Mouse (Mus musculus): ENCODE results near the gene Tigd3. TPM values are rescaled to one million over a fixed set of nuclear protein-coding genes. Genes with fewer than 3 reads are reported as not detected.

Tigd3 gene
- 3.1 and 3.2 TPM in 2 replicates for polyA plus RNA-seq (2014; fragmentation: Nextera tagmentation; extraction: Ambion mirVana)

DNA sequence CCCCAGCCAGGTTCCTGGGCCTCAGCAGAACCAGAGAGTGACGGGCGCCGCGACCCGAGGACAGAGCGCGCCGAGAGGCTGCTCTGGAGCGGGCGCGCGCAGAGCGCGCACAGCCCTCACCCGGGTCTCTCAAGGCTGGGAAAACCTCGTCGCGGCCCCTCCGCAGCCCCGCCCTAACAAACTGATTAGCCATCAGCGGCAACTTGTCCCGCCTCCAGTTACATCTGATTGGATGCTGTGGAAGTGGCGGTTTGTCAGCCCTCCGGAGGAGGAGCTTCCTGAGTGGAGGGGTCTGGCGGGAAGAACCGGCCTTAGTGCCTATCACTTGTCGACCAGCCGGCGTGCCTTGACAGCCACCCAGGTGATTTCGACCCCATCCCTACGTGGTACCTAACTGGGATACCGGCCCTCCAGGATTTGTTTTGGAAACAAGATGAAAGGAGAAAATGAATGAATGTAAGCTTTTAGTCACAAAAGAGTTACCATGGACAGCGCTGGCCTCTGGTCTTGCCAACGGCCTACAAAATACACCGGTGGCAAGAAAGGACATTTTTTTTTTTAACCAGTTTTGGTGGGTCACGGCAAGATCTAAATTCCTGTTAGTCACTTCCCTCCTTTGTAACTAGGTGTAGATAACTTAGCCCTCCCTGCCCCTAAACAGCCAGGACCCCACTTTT lies at the start of gene Tigd3:
Tigd3 (minus strand) TSS at position 148 of the 677 bp plus-strand sequence.
- 3% methylated on average over 36 of the region's 36 CpGs for WGBS
- Histone ChIP-seq H3K4me2 (replicated peaks; ENCODE audit: low read depth, low read length) (peak within 1 kb of the TSS; percentile 91), H3K36me3 (ENCODE audit: control insufficient read depth, insufficient read depth, low read length) (peaks cover 22% of the 10 kb centered on the region), H3K9me3 (ENCODE audit: control insufficient read depth, low read depth, low read length) (no peaks in the 10 kb centered on the region), H3K4me1 (ENCODE audit: control insufficient read depth, insufficient read depth, low read length) (peaks cover 4% of the 10 kb centered on the region; the same call in 1 of the 2 replicates), H3K4me3 (ENCODE audit: low read depth, low read length) (peak within 1 kb of the TSS; percentile 58), H3K9ac (replicated peaks; ENCODE audit: low read depth, low read length) (peak within 1 kb of the TSS; percentile 68), H3K27ac (ENCODE audit: low read length) (0 out of 2 replicates have a peak within 1 kb of the TSS, but pooled peaks have one; percentile 48), H3K27me3 (ENCODE audit: control insufficient read depth, insufficient read depth, low read length) (no peaks in the 10 kb centered on the region)
- peak; percentile 95 for ATAC-seq (ENCODE audit: insufficient number of reproducible peaks, insufficient read depth, low FRiP score, low read depth)

DNA sequence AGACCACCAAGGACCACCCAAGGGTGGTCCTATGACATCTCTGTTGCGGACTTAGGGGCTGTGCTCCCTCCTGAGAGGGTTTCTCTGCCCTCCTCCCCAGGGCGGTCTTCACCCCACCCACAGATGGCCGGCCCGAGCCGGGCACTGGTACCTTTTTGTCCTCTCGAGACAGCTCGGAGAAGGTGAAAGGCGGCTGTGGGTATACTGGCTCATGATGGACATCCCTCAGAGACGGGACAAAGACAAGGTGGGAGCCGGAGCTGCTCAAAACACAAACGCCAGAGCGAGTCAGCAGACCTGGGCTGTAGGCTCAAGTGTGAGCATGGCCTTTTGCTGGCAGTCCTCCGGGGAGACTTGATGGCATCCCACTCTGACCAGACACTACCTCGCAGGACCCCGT lies 49.5 kb upstream of the Tigd3 start:
- H3K4me3 ChIP-seq (ENCODE audit: low read depth, low read length) = no peak overlapping the region
- H3K27me3 ChIP-seq (ENCODE audit: control insufficient read depth, insufficient read depth, low read length) = no peaks in the 10 kb centered on the region
- peaks cover 27% of the 10 kb centered on the region for H3K36me3 ChIP-seq (ENCODE audit: control insufficient read depth, insufficient read depth, low read length)
- H3K9ac ChIP-seq (replicated peaks; ENCODE audit: low read depth, low read length) = no peak overlapping the region
- H3K9me3 ChIP-seq (ENCODE audit: control insufficient read depth, low read depth, low read length) = no peaks in the 10 kb centered on the region
- no peak for ATAC-seq (ENCODE audit: insufficient number of reproducible peaks, insufficient read depth, low FRiP score, low read depth)
- 94% methylated on average over 15 of the region's 15 CpGs for WGBS
- H3K4me1 ChIP-seq (ENCODE audit: control insufficient read depth, insufficient read depth, low read length) = peaks cover 13% of the 10 kb centered on the region; the same call in 1 of the 2 replicates
- no peak overlapping the region for H3K27ac ChIP-seq (ENCODE audit: low read length)
- no peak overlapping the region for H3K4me2 ChIP-seq (replicated peaks; ENCODE audit: low read depth, low read length)

DNA sequence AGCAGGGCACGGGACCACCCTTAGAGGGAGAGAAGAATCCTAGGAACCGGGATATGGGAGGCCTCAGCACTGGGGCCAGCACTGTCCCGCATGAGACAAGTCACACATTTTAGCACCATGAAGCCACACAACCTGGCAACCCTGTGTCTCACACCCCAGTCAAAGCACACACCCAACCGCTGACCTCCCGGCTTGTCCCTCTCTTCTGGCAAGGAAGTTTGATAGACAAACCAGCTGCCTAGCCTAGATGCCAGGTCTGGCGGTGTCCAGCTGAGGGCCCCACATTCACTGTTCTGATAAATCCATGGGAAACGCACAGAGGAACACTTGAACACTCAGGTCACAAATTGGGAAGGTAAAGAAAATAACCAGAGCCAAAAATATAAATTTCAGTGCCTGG lies 48.6 kb upstream of the Tigd3 start:
- Histone ChIP-seq H3K36me3 (ENCODE audit: control insufficient read depth, insufficient read depth, low read length) (peaks cover 22% of the 10 kb centered on the region), H3K9ac (replicated peaks; ENCODE audit: low read depth, low read length) (no peak overlapping the region), H3K9me3 (ENCODE audit: control insufficient read depth, low read depth, low read length) (no peaks in the 10 kb centered on the region), H3K4me3 (ENCODE audit: low read depth, low read length) (no peak overlapping the region), H3K4me1 (ENCODE audit: control insufficient read depth, insufficient read depth, low read length) (peaks cover 21% of the 10 kb centered on the region), H3K27ac (ENCODE audit: low read length) (no peak overlapping the region), H3K27me3 (ENCODE audit: control insufficient read depth, insufficient read depth, low read length) (no peaks in the 10 kb centered on the region), H3K4me2 (replicated peaks; ENCODE audit: low read depth, low read length) (no peak overlapping the region)
- WGBS = 84% methylated on average over 7 of the region's 7 CpGs
- no peak for ATAC-seq (ENCODE audit: insufficient number of reproducible peaks, insufficient read depth, low FRiP score, low read depth)

GRCm38 (mm10) chr19:5940656-5941055 lies 46.7 kb upstream of the Tigd3 start:
- H3K27ac ChIP-seq (ENCODE audit: low read length) = 0 out of 2 replicates have a peak overlapping the region, but pooled peaks have one; percentile 27
- no peak overlapping the region for H3K4me2 ChIP-seq (replicated peaks; ENCODE audit: low read depth, low read length)
- no peak overlapping the region for H3K4me3 ChIP-seq (ENCODE audit: low read depth, low read length)
- H3K9me3 ChIP-seq (ENCODE audit: control insufficient read depth, low read depth, low read length) = no peaks in the 10 kb centered on the region
- no peaks in the 10 kb centered on the region for H3K27me3 ChIP-seq (ENCODE audit: control insufficient read depth, insufficient read depth, low read length)
- H3K9ac ChIP-seq (replicated peaks; ENCODE audit: low read depth, low read length) = no peak overlapping the region
- 85% methylated on average over 10 of the region's 10 CpGs for WGBS
- peaks cover 18% of the 10 kb centered on the region for H3K36me3 ChIP-seq (ENCODE audit: control insufficient read depth, insufficient read depth, low read length)
- peaks cover 25% of the 10 kb centered on the region for H3K4me1 ChIP-seq (ENCODE audit: control insufficient read depth, insufficient read depth, low read length)
- no peak for ATAC-seq (ENCODE audit: insufficient number of reproducible peaks, insufficient read depth, low FRiP score, low read depth)

- Histone ChIP-seq H3K27ac (ENCODE audit: low read length) (0 out of 2 replicates have a peak overlapping the region, but pooled peaks have one; percentile 27), H3K4me3 (ENCODE audit: low read depth, low read length) (no peak overlapping the region), H3K27me3 (ENCODE audit: control insufficient read depth, insufficient read depth, low read length) (no peaks in the 10 kb centered on the region), H3K4me2 (replicated peaks; ENCODE audit: low read depth, low read length) (no peak overlapping the region), H3K9ac (replicated peaks; ENCODE audit: low read depth, low read length) (no peak overlapping the region), H3K4me1 (ENCODE audit: control insufficient read depth, insufficient read depth, low read length) (peaks cover 25% of the 10 kb centered on the region), H3K9me3 (ENCODE audit: control insufficient read depth, low read depth, low read length) (no peaks in the 10 kb centered on the region), H3K36me3 (ENCODE audit: control insufficient read depth, insufficient read depth, low read length) (peaks cover 18% of the 10 kb centered on the region)
- ATAC-seq (ENCODE audit: insufficient number of reproducible peaks, insufficient read depth, low FRiP score, low read depth) = no peak
- 48% methylated on average over 4 of the region's 4 CpGs for WGBS
These were observed 46.2 kb upstream of the Tigd3 start for GRCm38 (mm10) chr19:5940173-5940572.

- no peak overlapping the region for H3K9ac ChIP-seq (replicated peaks; ENCODE audit: low read depth, low read length)
- peaks cover 24% of the 10 kb centered on the region for H3K4me1 ChIP-seq (ENCODE audit: control insufficient read depth, insufficient read depth, low read length)
These were observed 45.8 kb upstream of the Tigd3 start for GRCm38 (mm10) chr19:5939715-5940114.

DNA sequence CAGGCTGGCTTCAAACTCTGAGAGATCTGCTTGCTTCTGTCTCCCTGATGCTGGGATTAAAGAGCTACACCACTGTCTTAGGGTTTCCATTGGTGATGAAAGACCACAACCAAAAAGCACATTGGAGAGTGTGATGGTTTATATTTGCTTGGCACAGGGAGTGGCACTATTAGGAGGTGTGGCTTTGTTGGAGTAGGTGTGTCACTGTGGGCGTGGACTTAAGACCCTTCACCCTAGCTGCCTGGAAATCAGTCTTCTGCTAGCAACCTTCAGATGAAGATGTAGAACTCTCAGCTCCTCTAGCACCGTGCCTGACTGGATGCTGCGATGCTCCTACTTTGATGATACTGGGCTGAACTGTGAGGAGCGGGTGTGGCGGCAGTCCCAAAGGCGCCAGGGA lies 44.6 kb upstream of the Tigd3 start:
- H3K4me3 ChIP-seq (ENCODE audit: low read depth, low read length) = no peak overlapping the region

More at GRCm38 (mm10) chr19:5939715-5940114, 45.8 kb upstream of the Tigd3 start:
- H3K4me3 ChIP-seq (ENCODE audit: low read depth, low read length) = no peak overlapping the region
- peaks cover 18% of the 10 kb centered on the region for H3K36me3 ChIP-seq (ENCODE audit: control insufficient read depth, insufficient read depth, low read length)
- no peak for ATAC-seq (ENCODE audit: insufficient number of reproducible peaks, insufficient read depth, low FRiP score, low read depth)
- no peaks in the 10 kb centered on the region for H3K9me3 ChIP-seq (ENCODE audit: control insufficient read depth, low read depth, low read length)
- no peak overlapping the region for H3K27ac ChIP-seq (ENCODE audit: low read length)
- WGBS = 83% methylated on average over 5 of the region's 5 CpGs
- H3K4me2 ChIP-seq (replicated peaks; ENCODE audit: low read depth, low read length) = no peak overlapping the region
- no peaks in the 10 kb centered on the region for H3K27me3 ChIP-seq (ENCODE audit: control insufficient read depth, insufficient read depth, low read length)

GRCm38 (mm10) chr19:5937836-5938406 lies 44.0 kb upstream of the Tigd3 start:
- WGBS = 26% methylated on average over 14 of the region's 14 CpGs
- no peak for ATAC-seq (ENCODE audit: insufficient number of reproducible peaks, insufficient read depth, low FRiP score, low read depth)

More for the DNA sequence above, 44.6 kb upstream of the Tigd3 start:
- whole genome bisulfite sequencing = 86% methylated on average over 6 of the region's 6 CpGs
- peaks cover 23% of the 10 kb centered on the region for H3K4me1 ChIP-seq (ENCODE audit: control insufficient read depth, insufficient read depth, low read length)
- peaks cover 14% of the 10 kb centered on the region for H3K36me3 ChIP-seq (ENCODE audit: control insufficient read depth, insufficient read depth, low read length)
- no peak overlapping the region for H3K9ac ChIP-seq (replicated peaks; ENCODE audit: low read depth, low read length)
- H3K9me3 ChIP-seq (ENCODE audit: control insufficient read depth, low read depth, low read length) = no peaks in the 10 kb centered on the region
- ATAC-seq (ENCODE audit: insufficient number of reproducible peaks, insufficient read depth, low FRiP score, low read depth) = no peak
- H3K27me3 ChIP-seq (ENCODE audit: control insufficient read depth, insufficient read depth, low read length) = no peaks in the 10 kb centered on the region
- H3K27ac ChIP-seq (ENCODE audit: low read length) = no peak overlapping the region
- no peak overlapping the region for H3K4me2 ChIP-seq (replicated peaks; ENCODE audit: low read depth, low read length)

More at GRCm38 (mm10) chr19:5937836-5938406, 44.0 kb upstream of the Tigd3 start:
- peaks cover 14% of the 10 kb centered on the region; the same call in 1 of the 2 replicates for H3K36me3 ChIP-seq (ENCODE audit: control insufficient read depth, insufficient read depth, low read length)
- H3K4me2 ChIP-seq (replicated peaks; ENCODE audit: low read depth, low read length) = no peak overlapping the region
- no peak overlapping the region for H3K9ac ChIP-seq (replicated peaks; ENCODE audit: low read depth, low read length)
- no peak overlapping the region for H3K27ac ChIP-seq (ENCODE audit: low read length)
- H3K4me3 ChIP-seq (ENCODE audit: low read depth, low read length) = no peak overlapping the region
- H3K9me3 ChIP-seq (ENCODE audit: control insufficient read depth, low read depth, low read length) = no peaks in the 10 kb centered on the region
- H3K4me1 ChIP-seq (ENCODE audit: control insufficient read depth, insufficient read depth, low read length) = peaks cover 23% of the 10 kb centered on the region
- no peaks in the 10 kb centered on the region for H3K27me3 ChIP-seq (ENCODE audit: control insufficient read depth, insufficient read depth, low read length)
